Mouse (Mus musculus) heart, postnatal 25 days (tissue): ENCODE results near the gene Edaradd. TPM values are rescaled to one million over a fixed set of nuclear protein-coding genes. Genes with fewer than 3 reads are reported as not detected.

Source experiments
- DNase-seq: peaks from one replicate; pipeline ENCODE4 v3.0.0; 2022; ENCODE audit warnings: low spot score
- intact Hi-C: fragments of 180-260 bp; cut with DNase I; formaldehyde crosslinking; loops from one replicate; pipeline ENCODE4 v1.15.1; 2025
- total RNA-seq, 2 experiments: library from RNA; stranded (reverse); gene quantifications; 2 replicates each; pipeline ENCODE4 v1.2.3; 2021

Edaradd gene
- total RNA-seq: under 1 TPM in 1 of 2 experiments, not detected in 1; 0.05 TPM

DNA sequence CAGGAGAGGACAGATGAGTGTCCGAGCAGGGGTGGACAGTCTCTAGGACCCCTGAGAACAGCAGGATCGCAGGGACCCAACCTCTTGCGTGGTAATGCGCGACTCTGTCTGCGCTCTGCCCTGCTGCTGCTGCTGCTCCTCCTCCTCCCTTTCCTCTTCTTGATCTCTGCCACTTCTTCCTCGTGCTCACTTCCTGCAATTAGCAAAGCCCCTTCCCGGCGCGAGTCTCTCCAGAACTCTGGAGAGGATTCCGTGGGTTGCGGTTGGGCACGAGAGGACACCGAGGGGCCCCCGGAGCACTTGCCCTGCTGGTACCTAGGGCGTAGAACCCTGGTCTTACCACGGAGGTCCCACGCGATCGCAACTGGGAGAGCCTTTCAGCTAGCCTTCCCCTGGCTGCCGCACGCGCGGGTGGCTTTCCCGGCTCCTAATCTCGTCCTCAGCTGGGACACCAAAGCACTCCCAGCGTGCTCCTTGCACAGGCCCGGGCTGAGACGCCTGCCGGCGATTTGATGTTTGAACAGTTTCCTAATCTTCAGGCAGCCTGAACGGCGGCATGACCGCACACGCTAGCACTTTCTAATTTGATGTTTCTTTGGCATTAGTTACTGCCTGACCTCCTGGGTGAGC, at the start of gene Edaradd:
Edaradd (minus strand) TSS at position 484 of the 630 bp plus-strand sequence.
- intact Hi-C loops: no loop called here
- peak; percentile 27 for DNase-seq

DNA sequence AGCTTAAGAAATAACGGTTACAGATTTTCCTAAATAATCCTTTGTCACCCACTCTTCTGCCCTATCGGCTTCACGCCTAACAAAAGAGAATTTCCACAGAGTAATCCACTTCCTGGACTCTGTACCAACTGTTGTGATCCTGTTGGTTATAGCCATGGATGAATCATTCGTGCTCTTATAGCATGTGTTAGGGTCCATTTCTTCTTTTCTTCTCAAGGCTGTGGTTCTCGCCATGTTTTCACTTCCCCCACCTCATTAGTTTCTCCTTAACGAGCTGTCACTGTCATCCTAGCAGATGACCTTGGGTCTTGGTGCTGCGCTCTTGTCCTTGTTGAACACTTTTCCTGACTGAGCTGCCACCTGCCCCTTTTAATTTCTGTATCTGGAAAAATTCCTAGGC, 49.5 kb upstream of the Edaradd start:
- intact Hi-C loops: loop anchor here (5.0 kb wide), 1 partner anchor 107 kb away; the partner anchor contains the start of gene Lgals8
- no peak for DNase-seq

DNA sequence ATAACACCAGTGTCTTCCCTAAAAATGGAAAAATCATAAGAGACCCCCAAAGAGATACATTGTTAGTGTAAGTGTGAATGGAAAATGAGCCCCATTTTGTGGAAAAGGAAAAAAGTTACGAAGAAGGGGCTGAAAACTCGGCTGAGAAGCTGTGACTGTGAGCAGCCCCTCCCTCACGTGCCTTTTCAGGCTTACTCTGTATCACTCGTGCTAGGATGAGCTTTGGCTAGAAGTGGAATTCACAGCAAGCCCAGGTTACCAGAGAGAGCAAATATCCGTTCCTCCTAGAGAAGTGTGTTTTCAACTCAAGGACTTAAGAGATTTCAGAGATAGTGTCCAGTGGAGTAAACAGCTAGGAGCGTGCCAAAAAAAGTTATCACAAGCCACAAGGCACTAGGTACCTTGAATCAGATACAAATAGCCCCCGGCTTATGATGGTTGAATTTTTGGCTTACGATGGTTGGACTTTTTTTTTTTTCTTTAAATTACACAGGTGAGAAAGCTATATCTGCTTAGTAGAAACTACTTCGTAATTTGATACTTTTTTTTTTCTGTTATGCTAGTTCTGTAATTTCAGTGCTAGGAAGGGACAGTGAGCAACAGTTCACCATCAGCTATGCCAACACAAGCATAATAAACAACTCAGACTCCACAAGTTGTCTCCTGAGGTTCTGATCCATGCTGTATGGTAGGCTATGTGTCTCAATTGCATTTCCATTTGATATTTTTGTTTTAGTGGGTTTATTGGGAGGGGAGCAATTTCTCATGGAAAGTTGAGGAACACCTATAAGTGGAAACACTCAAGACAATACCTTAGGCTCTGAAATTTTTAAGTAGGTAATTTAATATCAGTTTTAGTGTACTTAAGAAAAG, 48.6 kb upstream of the Edaradd start:
- DNase-seq: no peak
- intact Hi-C loops: loop anchor here (5.0 kb wide), 1 partner anchor 107 kb away; the partner anchor contains the start of gene Lgals8

DNA sequence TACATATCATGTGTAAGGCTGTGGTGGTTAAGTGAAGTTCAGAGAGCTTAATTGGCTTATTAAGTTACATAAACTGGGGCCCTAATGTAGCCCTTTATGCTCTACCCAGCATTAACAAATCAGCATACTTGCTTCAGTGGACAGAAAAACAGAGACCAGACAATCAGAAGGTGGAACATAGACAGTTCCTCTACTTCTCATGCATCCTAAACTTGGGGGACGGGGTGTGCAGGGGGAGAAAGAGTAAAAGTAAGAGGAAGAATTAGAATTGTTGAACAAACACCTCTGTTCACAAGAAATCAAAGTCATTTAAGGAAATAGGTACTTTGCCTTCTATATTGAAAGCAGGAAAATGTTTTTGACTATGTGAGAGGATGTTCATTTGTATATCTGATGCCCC, 47.7 kb upstream of the Edaradd start:
- intact Hi-C loops: loop anchor here (5.0 kb wide), 1 partner anchor 106 kb away; the partner anchor contains the start of gene Lgals8
- DNase-seq: no peak

DNA sequence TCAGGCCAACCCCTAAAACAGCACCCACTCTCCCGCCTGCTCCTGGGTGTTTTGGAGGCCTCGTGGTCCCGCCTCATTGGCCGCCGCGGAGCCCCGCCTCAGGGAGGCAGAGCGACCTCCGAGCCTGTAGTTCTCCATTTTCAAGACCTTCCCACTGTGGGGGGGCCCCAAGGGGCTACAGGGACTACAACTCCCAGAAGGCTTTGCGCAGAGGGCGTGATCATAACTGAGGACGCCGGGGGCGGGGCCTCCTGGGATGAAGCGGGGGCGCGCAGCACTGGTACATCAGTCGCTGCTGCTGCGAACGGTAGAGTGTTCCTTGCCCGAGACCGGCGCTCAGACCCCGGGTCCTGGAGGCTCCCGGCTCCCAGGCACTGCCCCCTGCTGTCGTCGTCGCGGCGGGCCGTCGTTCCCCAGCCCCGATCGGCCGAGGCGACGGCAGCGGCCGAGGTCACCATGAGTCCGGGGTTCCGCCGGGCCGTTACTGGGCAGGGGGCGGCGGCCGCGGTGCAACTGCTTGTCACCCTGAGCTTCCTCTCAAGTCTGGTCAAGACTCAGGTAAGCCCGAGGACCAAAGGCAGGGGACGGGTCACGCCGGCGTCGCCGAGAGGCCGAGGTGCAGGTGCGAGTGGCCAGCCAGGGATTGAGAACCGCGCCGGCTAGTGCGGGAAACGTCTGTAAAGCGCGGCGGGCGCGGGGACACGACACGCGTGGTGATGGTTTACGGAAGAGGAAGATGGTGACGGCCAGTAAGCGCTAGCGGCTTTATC, 45.6 kb upstream of the Edaradd start, which contains the start of gene Ero1lb:
Ero1lb (plus strand) TSS at position 254 of the 770 bp plus-strand sequence.
- intact Hi-C loops: loop anchor here (5.0 kb wide), 1 partner anchor 104 kb away; the partner anchor contains the start of gene Lgals8
- DNase-seq: peak; percentile 98

DNA sequence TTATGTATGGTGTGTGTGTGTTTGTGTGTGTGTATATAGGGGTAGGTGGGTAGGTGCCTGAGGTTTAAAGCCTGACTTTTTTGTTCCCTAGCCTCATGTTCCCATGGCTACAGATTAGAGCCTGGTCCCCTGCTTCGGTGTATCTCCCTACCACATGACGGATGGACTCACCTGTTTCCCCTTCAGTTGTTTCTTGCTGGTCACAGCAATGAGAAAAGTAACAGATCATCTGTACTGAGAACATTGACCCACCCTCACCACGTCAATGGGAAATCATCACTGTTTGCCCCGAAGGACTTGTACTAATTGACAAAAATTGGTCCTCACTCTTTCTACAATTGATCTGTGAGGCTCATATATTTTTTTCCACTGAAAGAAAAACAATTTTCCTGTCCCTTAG, 42.0 kb upstream of the Edaradd start:
- intact Hi-C loops: no loop called here
- DNase-seq: no peak

DNA sequence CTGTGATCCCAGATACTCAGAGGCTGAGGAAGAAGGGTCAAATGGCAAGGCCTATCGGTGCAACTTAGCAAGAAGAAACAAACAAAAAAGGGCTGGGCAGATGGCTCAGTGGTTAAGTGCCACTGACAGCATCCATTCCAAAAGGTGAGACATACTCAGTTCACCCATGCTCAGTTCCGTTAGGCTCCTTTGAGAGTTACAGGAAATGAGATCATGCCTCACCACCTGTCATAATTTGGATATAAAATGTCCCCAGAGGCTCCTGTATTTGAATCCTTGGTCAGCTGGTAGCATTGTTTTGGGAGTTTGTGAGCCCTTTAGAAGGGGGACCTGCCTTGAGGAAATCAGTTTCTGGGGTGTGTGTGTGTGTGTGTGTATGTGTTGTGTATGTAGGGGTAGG, 41.5 kb upstream of the Edaradd start:
- no peak for DNase-seq
- intact Hi-C loops: no loop called here

DNA sequence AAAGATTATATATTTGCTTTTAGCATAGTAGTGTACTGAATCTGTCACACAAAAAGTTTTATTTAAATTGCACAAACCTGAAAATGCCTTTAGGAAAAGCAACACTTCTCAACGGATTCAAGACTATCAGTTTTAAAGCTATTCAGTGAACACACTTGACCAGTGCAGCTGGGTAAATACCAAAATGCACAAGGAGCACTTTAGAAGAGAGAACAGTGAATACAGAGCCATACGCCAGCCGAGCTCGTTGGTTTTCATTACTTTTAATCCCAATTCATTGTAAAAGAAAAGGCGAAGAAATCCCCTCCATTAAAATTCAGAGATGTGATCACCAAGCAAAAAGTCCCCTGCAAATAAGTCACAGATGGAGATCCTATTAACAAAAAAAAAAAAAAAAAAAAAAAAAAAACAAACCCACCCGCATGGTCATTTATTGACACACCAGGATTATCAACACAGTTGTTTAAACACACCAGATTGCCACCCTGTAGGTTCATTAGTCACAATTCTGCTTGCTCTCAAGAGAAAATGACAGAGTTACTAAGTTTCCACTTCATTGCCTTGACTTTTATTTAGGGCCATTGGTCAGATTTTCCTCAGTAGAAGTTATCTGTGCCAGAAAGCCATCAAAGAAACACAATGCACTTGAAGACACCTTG, 39.4 kb upstream of the Edaradd start:
- no peak for DNase-seq
- intact Hi-C loops: no loop called here

DNA sequence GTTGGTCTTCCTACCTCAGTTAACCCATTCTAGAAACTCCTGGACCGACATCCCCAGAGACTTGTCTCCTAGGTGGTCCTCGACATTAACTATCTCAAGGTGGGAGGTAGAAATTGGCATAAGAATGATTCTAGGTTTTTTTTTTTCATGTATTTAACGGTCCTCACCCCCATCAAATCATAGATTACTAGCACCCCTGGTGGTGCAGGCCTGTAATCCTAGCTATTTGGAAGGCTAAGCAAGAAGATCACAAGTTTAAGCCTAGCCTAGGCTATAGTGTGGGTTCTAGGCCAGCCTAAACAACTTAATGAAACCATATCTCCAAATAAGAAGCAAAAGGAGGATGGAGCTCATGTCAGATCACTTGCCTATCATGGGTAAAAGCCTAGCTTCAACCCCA, 38.8 kb upstream of the Edaradd start:
- no peak for DNase-seq
- intact Hi-C loops: no loop called here

DNA sequence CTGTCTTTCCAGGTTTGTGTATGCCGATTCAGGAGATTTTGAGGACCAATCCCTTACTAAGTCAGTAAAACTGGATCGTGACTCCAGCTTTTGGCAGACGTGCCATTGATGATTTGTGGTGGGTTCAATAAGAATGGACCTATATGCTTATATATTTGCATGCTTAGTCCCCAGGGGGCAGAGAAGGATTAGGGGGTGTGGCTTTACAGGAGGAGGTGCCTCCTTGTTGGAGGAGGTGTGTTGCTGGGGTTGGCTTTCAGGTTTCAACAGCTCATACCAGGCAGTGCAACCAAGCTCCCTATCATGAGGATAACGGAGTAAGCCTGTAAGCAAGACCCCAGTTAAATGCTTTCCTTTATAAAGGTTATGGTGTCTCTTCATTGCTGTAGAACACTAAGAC, 34.0 kb upstream of the Edaradd start:
- intact Hi-C loops: no loop called here
- DNase-seq: no peak

DNA sequence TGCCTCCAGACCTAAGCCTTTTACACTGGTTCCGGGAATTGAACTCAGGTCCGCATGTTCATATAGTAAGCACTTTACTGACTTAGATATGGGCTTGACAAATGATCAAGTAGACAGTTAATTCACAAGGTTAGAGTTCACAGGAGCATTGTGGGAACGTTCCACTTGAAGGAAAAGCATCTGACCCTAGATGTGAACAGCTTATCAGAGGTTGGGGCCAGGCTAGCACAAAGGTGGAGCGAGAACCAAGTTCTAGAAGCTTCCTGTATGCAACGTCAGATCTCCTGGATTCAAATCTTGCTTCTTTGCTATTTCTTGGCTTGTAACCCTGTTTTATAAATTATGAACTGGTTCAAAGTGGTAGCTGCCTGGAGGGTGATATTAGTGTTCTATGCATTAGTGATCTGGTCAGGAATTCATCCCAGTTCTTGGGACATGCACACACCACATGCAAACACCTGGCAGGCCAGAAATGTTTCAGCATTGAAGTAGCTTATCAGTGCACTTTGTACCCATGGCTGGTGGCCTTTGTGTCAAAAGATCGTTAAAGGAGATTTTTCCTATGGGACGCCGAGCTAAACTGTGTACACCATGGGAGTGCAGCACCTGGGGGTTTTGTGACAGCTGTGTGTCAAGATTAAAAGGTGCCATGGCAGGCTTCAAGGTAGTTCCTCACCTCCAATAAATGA, 23.8 kb upstream of the Edaradd start:
- intact Hi-C loops: no loop called here
- DNase-seq: no peak

DNA sequence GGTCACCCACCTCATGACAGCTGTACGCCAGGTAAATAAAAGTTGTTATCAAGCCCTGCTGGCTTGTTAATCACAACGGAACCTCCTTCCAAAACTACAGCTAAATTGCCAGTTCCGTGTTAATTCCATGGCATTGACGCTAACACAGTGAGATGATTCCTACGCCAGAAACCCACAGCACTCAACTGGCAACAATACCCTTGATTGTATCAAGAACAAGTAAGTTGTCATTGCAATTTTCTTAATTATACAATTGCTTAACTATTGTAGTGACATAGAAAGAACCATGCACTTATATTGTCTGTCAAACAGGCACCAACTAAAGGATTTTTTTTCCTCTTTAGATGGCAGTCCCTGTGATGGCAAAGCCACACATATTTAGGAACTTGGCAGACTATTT, 23.0 kb upstream of the Edaradd start:
- intact Hi-C loops: no loop called here
- no peak for DNase-seq

DNA sequence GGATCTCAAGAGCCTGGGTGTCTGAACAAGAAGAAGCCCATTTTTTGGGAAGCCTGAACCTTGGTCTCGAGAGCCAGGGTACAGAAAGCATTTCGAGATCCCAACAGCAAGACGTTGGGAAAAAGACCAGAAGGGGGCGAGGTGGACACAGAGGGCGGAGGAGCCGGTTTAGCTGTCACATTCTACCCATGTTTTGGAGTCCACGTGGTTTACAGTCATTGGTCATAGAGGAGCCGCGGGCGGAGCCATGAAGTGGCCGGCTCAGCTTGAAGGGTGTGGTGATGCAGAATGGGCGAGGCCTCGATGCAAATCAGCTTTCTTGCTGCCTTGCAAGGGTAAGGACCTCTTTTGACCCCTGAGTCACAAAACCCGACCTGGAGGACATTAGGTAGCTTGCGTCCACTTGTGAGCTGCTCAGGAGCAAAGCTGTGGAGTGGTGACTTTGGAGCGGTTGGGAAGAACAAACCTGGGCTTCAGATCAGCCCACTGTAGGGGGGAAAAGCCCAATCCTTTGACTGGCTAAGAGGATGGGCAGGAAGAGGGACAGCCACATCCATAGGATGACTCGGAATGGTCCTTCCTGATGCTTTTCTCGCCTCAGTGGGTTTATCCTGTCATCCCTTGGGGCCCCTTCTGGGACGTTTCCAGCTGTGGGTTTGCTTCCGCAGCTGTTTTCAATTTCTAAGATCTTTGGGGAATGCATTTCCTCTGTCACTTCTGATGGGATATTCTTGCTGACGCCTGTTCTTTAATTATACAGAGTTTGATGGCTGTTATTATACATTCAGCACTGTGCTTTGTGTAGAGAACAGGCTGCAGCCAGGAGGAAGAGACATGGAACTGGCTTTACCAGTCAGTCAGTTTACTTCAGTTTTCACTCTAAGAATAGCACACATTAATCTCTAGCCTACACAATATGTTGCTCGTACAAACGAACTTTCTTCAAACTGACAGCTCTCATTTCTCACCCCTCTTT, 22.1 kb upstream of the Edaradd start:
- no peak for DNase-seq
- intact Hi-C loops: no loop called here

DNA sequence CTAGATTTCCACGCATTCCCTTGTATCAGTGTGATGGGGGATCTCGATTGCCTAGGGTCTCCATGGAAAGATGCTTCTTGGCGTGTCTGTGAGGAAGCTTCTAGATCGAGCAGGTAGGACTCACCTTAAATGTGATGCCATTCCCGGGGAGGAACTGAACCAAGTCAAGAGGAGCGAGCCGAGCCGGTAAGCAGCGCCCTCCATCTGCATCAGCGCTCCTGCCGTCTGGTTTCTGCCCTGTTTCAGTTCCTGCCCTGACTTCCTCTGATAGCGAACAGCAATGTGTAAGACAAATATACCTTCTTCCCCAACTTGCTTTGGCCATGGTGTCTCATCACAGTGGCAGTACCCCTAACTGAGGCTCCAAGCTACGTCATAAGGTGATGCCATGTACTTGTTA, 19.9 kb upstream of the Edaradd start:
- no peak for DNase-seq
- intact Hi-C loops: no loop called here

DNA sequence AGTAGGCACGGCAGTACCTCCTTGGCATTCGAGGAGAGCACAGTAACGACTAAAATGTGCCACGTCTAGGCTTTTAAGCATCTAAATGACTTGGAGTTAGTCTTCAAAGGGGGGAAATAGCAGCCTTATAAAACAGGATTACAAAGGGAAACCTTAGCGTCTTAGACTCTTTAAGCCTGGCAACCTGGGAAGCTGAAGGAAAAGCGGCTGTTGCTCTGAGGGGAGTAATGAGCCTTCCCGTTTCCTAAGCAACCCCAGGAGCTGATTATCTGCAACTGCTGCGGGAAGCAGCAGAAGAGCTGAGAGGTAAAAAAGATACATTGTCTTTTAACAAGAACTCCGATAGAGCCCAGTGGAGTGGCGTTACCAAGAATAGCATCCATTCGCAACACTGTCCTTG, 19.5 kb upstream of the Edaradd start:
- intact Hi-C loops: loop anchor here (2.0 kb wide), 1 partner anchor 65 kb away; no protein-coding TSS in a partner anchor
- DNase-seq: no peak

DNA sequence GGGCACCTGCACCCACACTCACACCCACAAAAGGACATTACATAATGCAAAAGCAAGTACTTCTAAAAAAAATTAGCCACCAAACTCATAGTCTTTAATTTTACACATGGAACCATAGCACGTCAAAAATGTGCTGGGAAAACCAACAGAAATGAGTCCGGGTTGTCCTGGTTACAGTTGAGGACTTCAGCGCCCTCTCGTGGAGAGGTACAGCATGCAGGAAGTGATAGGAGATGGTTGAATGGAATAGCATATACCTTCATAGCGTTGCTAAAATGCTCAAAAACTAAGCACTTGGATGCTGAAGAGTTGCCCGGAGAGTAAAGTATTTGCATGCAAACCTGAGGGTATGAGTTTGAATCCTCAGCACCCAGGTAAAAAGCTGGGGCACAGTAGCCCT, 17.7 kb upstream of the Edaradd start:
- intact Hi-C loops: loop anchor here (2.0 kb wide), 1 partner anchor 63 kb away; no protein-coding TSS in a partner anchor
- no peak for DNase-seq

DNA sequence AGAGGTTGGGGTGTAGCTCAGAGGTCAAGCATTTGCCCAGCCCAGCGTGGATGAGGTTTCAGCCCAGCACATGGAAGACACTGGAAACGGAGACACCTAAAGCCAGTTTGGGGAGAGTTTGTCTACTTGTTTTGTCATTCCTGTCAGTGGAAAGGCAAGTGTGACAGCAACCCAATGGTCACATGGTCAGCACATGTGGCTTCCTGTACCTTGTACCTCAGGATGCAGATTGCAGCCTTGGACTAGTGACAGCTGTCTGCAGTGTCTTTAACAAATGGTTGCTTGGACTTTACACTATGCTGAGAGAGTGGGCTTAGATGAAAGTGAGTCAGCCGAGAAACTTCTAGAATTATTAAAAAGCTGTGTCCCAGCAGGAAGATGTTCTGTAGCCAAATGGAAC, 14.4 kb upstream of the Edaradd start:
- DNase-seq: no peak
- intact Hi-C loops: no loop called here

DNA sequence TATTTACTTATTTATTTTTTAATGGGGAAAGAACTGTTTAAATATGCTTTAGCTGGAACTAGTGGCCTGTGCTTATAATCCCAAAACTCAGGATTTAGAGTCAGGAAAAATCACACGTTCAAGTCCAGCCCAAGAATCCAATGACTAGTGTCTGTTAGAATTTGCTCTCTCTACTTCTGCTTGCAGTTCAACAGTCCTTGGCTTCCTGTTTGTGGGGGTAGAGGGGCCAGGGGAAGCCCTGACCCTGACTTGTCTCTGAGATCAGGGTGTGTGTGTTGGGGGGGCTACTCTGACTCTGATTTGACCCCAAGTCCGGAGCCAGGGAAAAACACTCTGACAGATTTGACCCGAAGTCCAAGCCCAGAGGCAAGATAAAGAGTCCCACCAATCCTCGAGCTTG, 5.4 kb upstream of the Edaradd start:
- intact Hi-C loops: no loop called here
- no peak for DNase-seq
